Mouse (Mus musculus): ENCODE data around the gene Dscaml1. TPM values are rescaled to one million over a fixed set of nuclear protein-coding genes. Genes with fewer than 3 reads are reported as not detected.
A peak's percentile ranks its signal among the peaks of the same experiment; 100 is the strongest.

Gene Dscaml1
- polyA plus RNA-seq, 1 experiment from 2014 or later: 10.8 TPM

DNA sequence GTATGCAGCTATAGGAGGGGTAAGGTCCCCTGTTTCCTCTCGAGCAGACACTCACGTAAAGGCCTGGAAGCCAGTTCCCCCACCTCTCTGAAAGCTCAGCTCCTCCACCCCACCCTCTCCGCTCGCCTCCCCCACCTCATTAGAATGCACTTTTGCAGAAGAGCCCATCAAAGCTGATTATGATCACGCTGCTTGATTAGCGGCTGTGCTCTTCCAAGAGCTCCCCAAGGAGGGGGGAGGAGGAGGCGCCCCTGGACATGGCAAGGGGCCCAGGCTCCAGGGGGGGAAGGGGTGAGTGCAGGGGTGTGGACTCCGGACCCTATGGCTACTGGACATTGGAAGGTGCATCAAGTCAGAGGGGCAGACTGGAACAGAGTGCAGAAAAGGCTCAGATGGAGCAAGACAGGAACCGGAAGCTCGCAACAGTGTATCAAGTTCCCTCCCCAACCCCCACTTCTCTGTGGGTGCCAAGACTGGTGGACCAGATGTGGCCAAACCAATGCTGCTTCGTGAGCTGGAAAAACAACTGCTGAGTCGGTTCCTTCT is 250.9 kb downstream of the Dscaml1 start:
- Histone ChIP-seq H3K9ac (ENCODE audit: low read depth, low read length) (peak overlapping the region; percentile 38), H3K4me3 (ENCODE audit: low read length) (no peak overlapping the region), H3K27ac (ENCODE audit: low read depth, low read length) (peak overlapping the region; percentile 82), H3K9me3 (ENCODE audit: control insufficient read depth, low read length) (no peaks in the 10 kb centered on the region), H3K4me1 (ENCODE audit: control insufficient read depth, insufficient read depth, low read depth, low read length) (peaks cover 42% of the 10 kb centered on the region), H3K36me3 (ENCODE audit: control insufficient read depth, insufficient read depth, low read length) (no peaks in the 10 kb centered on the region), H3K4me2 (ENCODE audit: low read length) (peak overlapping the region; percentile 32), H3K27me3 (replicated peaks; ENCODE audit: control insufficient read depth, insufficient read depth, low read length) (no peaks in the 10 kb centered on the region)
- WGBS: 8% methylated on average over 12 of the region's 12 CpGs
- peak; percentile 48 for ATAC-seq

DNA sequence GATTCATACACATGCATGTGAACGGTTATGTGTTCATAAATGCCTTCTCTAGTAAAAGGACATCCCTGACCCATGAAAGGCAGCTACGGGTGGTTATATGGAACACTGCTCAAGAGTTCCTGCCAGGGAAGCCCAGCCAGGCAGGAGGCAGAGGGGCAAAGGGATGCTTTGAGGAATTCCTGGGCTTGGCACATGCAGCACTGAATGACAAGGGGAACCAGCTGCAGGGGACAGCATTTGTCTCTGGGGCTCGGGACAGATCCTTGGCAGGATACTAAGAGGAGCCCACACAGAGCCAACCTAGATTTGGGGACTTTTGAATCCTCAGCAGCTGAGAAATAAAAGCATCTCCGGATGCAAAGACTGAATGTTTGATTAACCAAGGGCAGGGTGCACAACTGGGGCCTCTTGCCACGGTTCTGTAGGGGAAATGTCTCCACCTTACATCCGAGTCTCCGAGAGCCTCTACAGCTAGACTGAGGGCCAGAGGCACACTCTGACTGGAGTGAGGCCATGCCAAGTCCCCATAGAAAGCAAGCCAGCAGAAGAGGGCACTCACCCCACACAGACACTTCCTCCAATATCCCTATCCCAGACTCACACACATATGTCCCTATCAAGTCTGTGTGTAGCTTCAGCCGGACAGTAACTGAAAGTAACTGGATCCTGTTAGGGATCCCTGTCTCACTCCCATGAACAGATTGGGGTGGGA is 251.7 kb downstream of the Dscaml1 start:
- peak; percentile 70 for ATAC-seq
- Histone ChIP-seq H3K4me3 (ENCODE audit: low read length) (no peak overlapping the region), H3K36me3 (ENCODE audit: control insufficient read depth, insufficient read depth, low read length) (no peaks in the 10 kb centered on the region), H3K4me2 (ENCODE audit: low read length) (no peak overlapping the region), H3K27ac (ENCODE audit: low read depth, low read length) (peak overlapping the region; percentile 82), H3K9ac (ENCODE audit: low read depth, low read length) (peak overlapping the region; percentile 11; the same call in 1 of the 2 replicates), H3K4me1 (ENCODE audit: control insufficient read depth, insufficient read depth, low read depth, low read length) (peaks cover 45% of the 10 kb centered on the region), H3K9me3 (ENCODE audit: control insufficient read depth, low read length) (no peaks in the 10 kb centered on the region), H3K27me3 (replicated peaks; ENCODE audit: control insufficient read depth, insufficient read depth, low read length) (no peaks in the 10 kb centered on the region)
- WGBS: 31% methylated on average over 8 of the region's 8 CpGs

DNA sequence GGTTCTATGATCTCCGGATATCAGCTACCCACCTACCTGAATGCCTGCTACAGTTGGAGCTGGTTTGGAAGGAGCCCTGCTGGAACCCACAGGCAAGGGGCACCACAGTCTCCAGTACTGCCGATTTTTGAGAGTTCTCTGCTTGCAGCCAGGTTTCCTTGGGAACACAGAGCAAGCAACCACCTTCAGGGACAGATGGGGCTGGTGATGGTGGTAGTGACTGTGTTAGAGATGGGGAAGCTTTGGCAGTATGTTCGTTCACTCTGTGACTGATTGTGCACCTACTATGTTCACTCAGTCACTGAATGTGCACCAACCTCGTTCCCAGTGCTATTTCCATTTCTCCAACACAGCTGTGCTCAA is 252.2 kb downstream of the Dscaml1 start:
- WGBS: 64% methylated on average over 4 of the region's 4 CpGs

DNA sequence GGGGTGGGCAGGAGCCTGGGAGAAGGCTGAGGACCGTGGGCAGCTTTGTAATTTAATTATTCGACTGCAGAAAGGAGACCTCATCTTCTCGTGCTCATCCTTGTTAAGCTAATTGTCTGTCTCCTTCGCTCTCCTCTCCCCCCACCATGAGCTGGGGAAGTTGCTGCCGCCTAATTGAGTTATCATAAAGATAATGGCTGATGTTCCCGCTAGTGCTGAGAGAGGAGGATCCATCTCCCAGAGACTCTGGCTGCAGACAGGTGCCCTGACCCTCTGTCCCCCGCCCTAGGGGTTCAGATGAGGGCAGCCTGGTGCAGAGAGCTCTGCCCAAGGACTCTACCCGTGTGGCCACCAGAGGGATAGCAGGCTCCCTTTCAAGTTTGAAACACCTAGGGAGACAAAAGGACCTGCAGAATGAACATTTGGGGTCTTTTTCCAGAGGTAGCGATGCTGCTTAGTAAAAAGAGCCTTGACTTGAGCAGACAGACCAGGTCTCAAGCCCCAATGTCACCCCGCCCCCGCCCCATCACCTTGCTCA is 256.1 kb downstream of the Dscaml1 start:
- no peaks in the 10 kb centered on the region for H3K9me3 ChIP-seq (ENCODE audit: control insufficient read depth, low read length)
- peak overlapping the region; percentile 39; the same call in 1 of the 2 replicates for H3K27ac ChIP-seq (ENCODE audit: low read depth, low read length)
- H3K4me2 ChIP-seq (ENCODE audit: low read length): no peak overlapping the region
- 47% methylated on average over 11 of the region's 11 CpGs for WGBS
- ATAC-seq: peak; percentile 21; the same call in 1 of the 2 replicates
- peaks cover 23% of the 10 kb centered on the region for H3K4me1 ChIP-seq (ENCODE audit: control insufficient read depth, insufficient read depth, low read depth, low read length)
- no peaks in the 10 kb centered on the region for H3K27me3 ChIP-seq (replicated peaks; ENCODE audit: control insufficient read depth, insufficient read depth, low read length)
- peaks cover 2% of the 10 kb centered on the region; the same call in 1 of the 2 replicates for H3K36me3 ChIP-seq (ENCODE audit: control insufficient read depth, insufficient read depth, low read length)
- H3K9ac ChIP-seq (ENCODE audit: low read depth, low read length): no peak overlapping the region
- no peak overlapping the region for H3K4me3 ChIP-seq (ENCODE audit: low read length)

More for the DNA sequence above, 252.2 kb downstream of the Dscaml1 start:
- H3K4me1 ChIP-seq (ENCODE audit: control insufficient read depth, insufficient read depth, low read depth, low read length): peaks cover 45% of the 10 kb centered on the region
- no peak for ATAC-seq
- no peaks in the 10 kb centered on the region for H3K9me3 ChIP-seq (ENCODE audit: control insufficient read depth, low read length)
- no peaks in the 10 kb centered on the region for H3K36me3 ChIP-seq (ENCODE audit: control insufficient read depth, insufficient read depth, low read length)
- no peaks in the 10 kb centered on the region for H3K27me3 ChIP-seq (replicated peaks; ENCODE audit: control insufficient read depth, insufficient read depth, low read length)
- H3K9ac ChIP-seq (ENCODE audit: low read depth, low read length): peak overlapping the region; percentile 11
- H3K4me3 ChIP-seq (ENCODE audit: low read length): no peak overlapping the region
- H3K4me2 ChIP-seq (ENCODE audit: low read length): no peak overlapping the region
- peak overlapping the region; percentile 82 for H3K27ac ChIP-seq (ENCODE audit: low read depth, low read length)

DNA sequence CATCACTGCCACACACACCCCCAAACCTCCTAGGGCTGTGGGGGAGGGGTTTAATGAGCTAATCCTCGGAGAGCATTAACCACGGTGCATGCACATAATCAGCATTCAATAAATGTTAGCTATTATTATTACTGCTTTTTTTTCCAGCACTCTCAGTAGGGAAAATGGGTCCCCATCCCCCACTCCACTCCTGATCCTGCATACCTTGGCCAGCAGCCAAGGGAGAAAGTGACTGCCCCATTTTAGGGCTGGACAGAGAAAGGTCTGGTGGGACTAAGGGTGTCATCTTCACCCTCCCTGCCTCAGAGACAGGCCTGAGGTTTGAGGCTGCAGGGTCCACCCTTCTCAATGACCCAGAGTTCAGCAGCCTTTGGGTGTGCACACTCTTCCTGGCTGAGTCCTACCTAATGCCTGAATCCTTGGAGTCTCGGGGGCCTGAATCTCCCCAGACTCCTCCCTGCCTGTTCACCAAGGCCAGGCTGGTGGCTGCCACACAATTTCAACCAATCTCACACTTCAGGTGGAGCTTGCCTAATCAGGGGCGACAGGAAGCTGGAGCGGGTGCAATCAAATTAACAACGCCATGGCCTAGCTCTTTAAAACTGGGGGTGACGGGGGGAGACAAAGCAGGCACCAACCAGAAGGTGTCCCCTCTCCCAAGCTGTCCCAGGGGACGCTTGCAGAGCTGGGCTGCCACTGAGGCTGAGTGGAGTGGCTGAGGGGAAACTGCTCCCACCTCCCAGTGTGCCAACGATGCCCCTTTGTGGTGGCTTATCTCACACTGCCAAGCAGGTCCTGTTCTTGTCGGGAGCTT is 267.2 kb downstream of the Dscaml1 start:
- peak overlapping the region; percentile 53 for H3K27ac ChIP-seq (ENCODE audit: low read depth, low read length)
- ATAC-seq: peak; percentile 79
- H3K9me3 ChIP-seq (ENCODE audit: control insufficient read depth, low read length): no peaks in the 10 kb centered on the region
- no peak overlapping the region for H3K4me3 ChIP-seq (ENCODE audit: low read length)
- H3K4me1 ChIP-seq (ENCODE audit: control insufficient read depth, insufficient read depth, low read depth, low read length): peaks cover 8% of the 10 kb centered on the region
- H3K27me3 ChIP-seq (replicated peaks; ENCODE audit: control insufficient read depth, insufficient read depth, low read length): no peaks in the 10 kb centered on the region
- WGBS: 21% methylated on average over 10 of the region's 10 CpGs
- no peak overlapping the region for H3K4me2 ChIP-seq (ENCODE audit: low read length)
- H3K36me3 ChIP-seq (ENCODE audit: control insufficient read depth, insufficient read depth, low read length): no peaks in the 10 kb centered on the region
- no peak overlapping the region for H3K9ac ChIP-seq (ENCODE audit: low read depth, low read length)

DNA sequence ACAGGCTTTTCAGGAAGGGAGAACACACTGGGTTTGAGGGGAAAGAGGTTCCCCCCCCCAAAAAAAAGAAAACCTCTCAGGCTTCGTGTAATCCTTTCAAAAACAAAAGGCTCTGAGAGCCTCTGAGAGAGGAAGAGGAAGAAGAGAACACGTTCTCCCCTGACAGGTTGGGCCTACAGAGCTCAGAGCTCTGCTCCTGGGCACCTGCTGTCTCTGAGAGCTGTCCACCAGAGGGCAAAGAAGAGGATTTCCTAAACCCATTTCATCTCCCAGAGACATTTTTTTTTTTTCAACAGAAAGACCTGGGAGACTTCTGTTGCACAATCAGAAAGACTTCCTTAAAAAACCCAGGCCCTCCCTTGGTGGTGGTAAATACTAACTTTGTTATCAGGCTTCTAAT is 267.8 kb downstream of the Dscaml1 start:
- Histone ChIP-seq H3K9me3 (ENCODE audit: control insufficient read depth, low read length) (no peaks in the 10 kb centered on the region), H3K4me3 (ENCODE audit: low read length) (no peak overlapping the region), H3K4me2 (ENCODE audit: low read length) (no peak overlapping the region), H3K9ac (ENCODE audit: low read depth, low read length) (no peak overlapping the region), H3K4me1 (ENCODE audit: control insufficient read depth, insufficient read depth, low read depth, low read length) (peaks cover 11% of the 10 kb centered on the region), H3K27me3 (replicated peaks; ENCODE audit: control insufficient read depth, insufficient read depth, low read length) (no peaks in the 10 kb centered on the region), H3K27ac (ENCODE audit: low read depth, low read length) (peak overlapping the region; percentile 53), H3K36me3 (ENCODE audit: control insufficient read depth, insufficient read depth, low read length) (no peaks in the 10 kb centered on the region)
- no peak for ATAC-seq
- WGBS: 32% methylated on average over 2 of the region's 2 CpGs

DNA sequence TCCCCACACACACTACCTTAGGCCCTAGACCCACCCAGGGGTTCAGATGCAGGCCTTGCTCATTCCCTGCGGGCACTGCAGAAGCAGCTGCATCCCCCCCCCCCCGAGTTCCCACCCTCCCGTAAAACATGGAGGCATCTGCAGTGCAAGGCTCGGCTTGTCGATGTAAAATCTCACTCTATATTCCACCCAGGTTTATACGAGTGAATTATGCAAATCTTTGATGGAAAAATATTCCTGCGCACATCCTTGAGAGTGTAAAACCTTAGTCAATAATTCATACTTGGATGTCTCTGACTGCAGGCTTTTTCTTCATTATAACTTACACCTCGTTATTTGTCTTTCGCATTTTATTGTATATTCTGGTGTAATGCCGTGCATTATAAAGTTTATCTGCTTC is 272.7 kb downstream of the Dscaml1 start:
- H3K4me3 ChIP-seq (ENCODE audit: low read length): no peak overlapping the region
- no peaks in the 10 kb centered on the region for H3K9me3 ChIP-seq (ENCODE audit: control insufficient read depth, low read length)
- ATAC-seq: 0 out of 2 replicates have a peak, but pooled peaks have one; percentile 28
- no peaks in the 10 kb centered on the region for H3K27me3 ChIP-seq (replicated peaks; ENCODE audit: control insufficient read depth, insufficient read depth, low read length)
- H3K9ac ChIP-seq (ENCODE audit: low read depth, low read length): no peak overlapping the region
- H3K4me1 ChIP-seq (ENCODE audit: control insufficient read depth, insufficient read depth, low read depth, low read length): peaks cover 3% of the 10 kb centered on the region; the same call in 1 of the 2 replicates
- H3K4me2 ChIP-seq (ENCODE audit: low read length): no peak overlapping the region
- WGBS: 71% methylated on average over 10 of the region's 10 CpGs
- H3K27ac ChIP-seq (ENCODE audit: low read depth, low read length): no peak overlapping the region; the same call in 1 of the 2 replicates
- H3K36me3 ChIP-seq (ENCODE audit: control insufficient read depth, insufficient read depth, low read length): no peaks in the 10 kb centered on the region

DNA sequence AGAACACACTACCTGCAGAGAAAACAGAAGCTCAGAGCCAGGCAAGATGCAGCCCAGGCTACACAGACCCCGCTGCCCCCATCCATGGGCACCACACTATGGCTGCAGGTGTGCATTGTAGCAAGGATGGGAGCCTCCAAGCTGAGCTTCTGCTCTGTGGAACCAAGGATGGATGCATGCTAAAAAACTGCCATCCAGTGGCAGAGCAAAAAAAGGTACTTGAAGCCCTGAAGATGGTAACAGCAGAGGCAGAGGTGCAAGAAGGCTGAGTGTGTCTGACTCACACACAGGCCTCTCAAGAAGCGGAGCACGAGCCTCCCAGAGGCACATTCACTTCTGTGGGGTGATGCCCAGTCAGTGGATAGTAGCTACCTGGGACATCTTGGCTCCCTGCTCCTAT is 276.8 kb downstream of the Dscaml1 start:
- H3K27ac ChIP-seq (ENCODE audit: low read depth, low read length): no peak overlapping the region
- no peaks in the 10 kb centered on the region for H3K9me3 ChIP-seq (ENCODE audit: control insufficient read depth, low read length)
- no peaks in the 10 kb centered on the region for H3K36me3 ChIP-seq (ENCODE audit: control insufficient read depth, insufficient read depth, low read length)
- 79% methylated on average over 3 of the region's 3 CpGs for WGBS
- ATAC-seq: no peak
- H3K4me3 ChIP-seq (ENCODE audit: low read length): no peak overlapping the region
- H3K4me1 ChIP-seq (ENCODE audit: control insufficient read depth, insufficient read depth, low read depth, low read length): peaks cover 3% of the 10 kb centered on the region; the same call in 1 of the 2 replicates
- H3K27me3 ChIP-seq (replicated peaks; ENCODE audit: control insufficient read depth, insufficient read depth, low read length): no peaks in the 10 kb centered on the region
- H3K9ac ChIP-seq (ENCODE audit: low read depth, low read length): no peak overlapping the region
- no peak overlapping the region for H3K4me2 ChIP-seq (ENCODE audit: low read length)

DNA sequence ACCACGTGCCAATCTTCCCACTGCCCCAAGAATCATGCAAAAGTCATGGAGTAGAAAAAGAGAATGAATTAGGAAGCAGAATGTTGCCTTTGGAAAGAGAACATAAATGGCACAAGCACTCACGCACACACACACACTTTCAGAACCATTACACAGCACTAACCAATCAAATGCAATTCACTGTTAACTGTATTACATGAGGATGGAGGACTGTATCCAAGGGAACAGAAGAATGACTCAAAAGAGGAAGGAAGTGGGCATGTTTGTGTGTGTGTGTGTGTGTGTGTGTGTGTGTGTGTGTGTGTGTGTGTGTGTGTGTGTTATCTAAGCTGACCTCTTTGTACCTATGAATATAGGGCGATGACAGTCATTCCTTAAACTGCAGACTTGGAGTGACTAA is 278.0 kb downstream of the Dscaml1 start:
- ATAC-seq: no peak
- Histone ChIP-seq H3K36me3 (ENCODE audit: control insufficient read depth, insufficient read depth, low read length) (no peaks in the 10 kb centered on the region), H3K4me3 (ENCODE audit: low read length) (no peak overlapping the region), H3K27ac (ENCODE audit: low read depth, low read length) (no peak overlapping the region), H3K9ac (ENCODE audit: low read depth, low read length) (no peak overlapping the region), H3K4me1 (ENCODE audit: control insufficient read depth, insufficient read depth, low read depth, low read length) (no peaks in the 10 kb centered on the region), H3K27me3 (replicated peaks; ENCODE audit: control insufficient read depth, insufficient read depth, low read length) (no peaks in the 10 kb centered on the region), H3K9me3 (ENCODE audit: control insufficient read depth, low read length) (no peaks in the 10 kb centered on the region), H3K4me2 (ENCODE audit: low read length) (no peak overlapping the region)
- WGBS: 71% methylated on average over 3 of the region's 3 CpGs

Data from hindbrain, embryonic 16.5 days (tissue).